Mouse (Mus musculus): Measurements from ENCODE around the gene Gm20518. TPM values are rescaled to one million over a fixed set of nuclear protein-coding genes. Genes with fewer than 3 reads are reported as not detected.

Gm20518 gene
- total and polyA plus RNA-seq, 3 experiments, result 0.35 to 0.53 TPM; not detected in 1

DNA sequence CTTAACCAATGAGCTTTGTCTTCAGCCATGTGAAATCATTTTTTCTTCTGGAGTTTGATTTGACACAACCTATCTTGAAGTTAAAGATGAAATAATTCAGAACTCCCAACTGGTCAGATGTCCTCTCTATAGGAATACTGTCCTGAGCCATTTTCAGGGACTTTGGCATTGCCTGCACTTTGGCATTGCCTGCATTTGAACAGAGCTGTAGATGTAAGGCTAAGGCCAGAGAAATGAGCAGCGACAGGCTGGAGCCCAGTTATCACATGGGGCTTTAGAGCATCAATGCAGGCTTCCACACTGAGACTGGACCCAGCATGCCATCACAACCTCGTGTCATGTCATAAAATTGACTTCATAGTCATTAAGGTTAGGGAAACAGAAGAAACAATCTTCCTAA, 38.2 kb downstream of the Gm20518 start:
- Histone ChIP-seq H3K27ac (ENCODE audit: control insufficient read depth, low read depth, low read length) (no peak overlapping the region), H3K79me2 (ENCODE audit: control insufficient read depth, insufficient read depth, low read length, poor library complexity) (no peaks in the 10 kb centered on the region), H3K27me3 (ENCODE audit: control insufficient read depth in 1 of 2, insufficient read depth in 2 of 2, low read length in 2 of 2) (no peaks in the 10 kb centered on the region), H3K9ac (ENCODE audit: control insufficient read depth, low read depth, low read length, poor library complexity, severe bottlenecking) (no peak overlapping the region), H3K36me3 (ENCODE audit: control insufficient read depth in 1 of 2, insufficient read depth in 2 of 2, low read length in 2 of 2) (peaks cover 6 to 17% of the 10 kb centered on the region in 2 experiments), H3K9me3 (replicated peaks; ENCODE audit: insufficient read depth, low read length) (no peaks in the 10 kb centered on the region), H3K4me3 (ENCODE audit: control insufficient read depth in 1 of 2, insufficient read depth in 1 of 2, low read depth in 2 of 2, low read length in 2 of 2) (no peak overlapping the region), H3K4me1 (ENCODE audit: control insufficient read depth in 1 of 2, insufficient read depth in 2 of 2, low read length in 2 of 2) (peaks cover 2 to 6% of the 10 kb centered on the region in 2 experiments; a peak in 3 of 4 replicates)
- DNase-seq (ENCODE audit: low read depth, low spot score), result no peak
- TF ChIP-seq ZMIZ1 (IDR thresholded peaks at IDR 0.05; ENCODE audit: low read depth, low read length) (no peak), ZNF384 (IDR thresholded peaks at IDR 0.05; ENCODE audit: low read depth, low read length) (no peak), MYC (IDR thresholded peaks at IDR 0.05; ENCODE audit: low read depth, low read length) (no peak), GATA1 (IDR thresholded peaks at IDR 0.05; ENCODE audit: low read depth, low read length) (no peak), POLR2AphosphoS2 (IDR thresholded peaks at IDR 0.05; ENCODE audit: low read length) (no peak), UBTF (IDR thresholded peaks at IDR 0.05; ENCODE audit: borderline replicate concordance, insufficient read depth, low read depth, low read length) (no peak), GABPA (IDR thresholded peaks at IDR 0.05; ENCODE audit: low read depth, low read length) (no peak), ZKSCAN1 (IDR thresholded peaks at IDR 0.05; ENCODE audit: low read depth, low read length) (no peak), EP300 (IDR thresholded peaks at IDR 0.05; ENCODE audit: low read depth in 1 of 2, low read length in 2 of 2) (no peak), MAFK (IDR thresholded peaks at IDR 0.05; ENCODE audit: borderline replicate concordance, low read depth, low read length) (no peak), BHLHE40 (IDR thresholded peaks at IDR 0.05; ENCODE audit: borderline replicate concordance, low read depth, low read length) (no peak), ZC3H11A (IDR thresholded peaks at IDR 0.05; ENCODE audit: low read depth, low read length) (no peak), RAD21 (IDR thresholded peaks at IDR 0.05; ENCODE audit: low read depth, low read length) (no peak), MXI1 (IDR thresholded peaks at IDR 0.05; ENCODE audit: low read depth, low read length) (no peak), JUND (IDR thresholded peaks at IDR 0.05; ENCODE audit: low read depth, low read length) (no peak), ETS1 (IDR thresholded peaks at IDR 0.05; ENCODE audit: low read depth, low read length) (no peak), TCF12 (IDR thresholded peaks at IDR 0.05; ENCODE audit: low read depth, low read length) (no peak)

DNA sequence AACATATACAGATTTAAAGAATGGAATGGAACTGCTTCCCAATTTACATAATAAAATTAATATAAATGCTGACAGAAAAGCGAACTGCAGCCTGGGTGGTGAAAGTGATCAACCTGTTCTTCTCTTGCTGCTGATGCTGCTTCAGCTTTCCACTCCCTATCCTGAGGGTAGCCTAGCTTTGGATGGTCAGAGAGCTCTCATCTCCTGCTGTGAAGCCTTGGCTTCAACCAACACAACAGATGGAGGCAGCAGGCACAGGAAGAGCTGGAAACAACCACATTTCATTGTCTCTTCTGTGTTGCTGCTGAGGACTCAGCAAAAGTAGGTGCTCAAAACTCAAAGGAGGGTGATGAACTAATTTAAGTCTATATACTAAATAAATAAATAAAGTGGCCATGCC, 39.6 kb downstream of the Gm20518 start:
- H3K9ac ChIP-seq (ENCODE audit: control insufficient read depth, low read depth, low read length, poor library complexity, severe bottlenecking), result no peak overlapping the region
- no peaks in the 10 kb centered on the region for H3K79me2 ChIP-seq (ENCODE audit: control insufficient read depth, insufficient read depth, low read length, poor library complexity)
- H3K9me3 ChIP-seq (replicated peaks; ENCODE audit: insufficient read depth, low read length), result no peaks in the 10 kb centered on the region
- TF ChIP-seq GABPA (IDR thresholded peaks at IDR 0.05; ENCODE audit: low read depth, low read length) (no peak), MXI1 (IDR thresholded peaks at IDR 0.05; ENCODE audit: low read depth, low read length) (no peak), BHLHE40 (IDR thresholded peaks at IDR 0.05; ENCODE audit: borderline replicate concordance, low read depth, low read length) (no peak), ZNF384 (IDR thresholded peaks at IDR 0.05; ENCODE audit: low read depth, low read length) (no peak), CHD1 (IDR thresholded peaks at IDR 0.05; ENCODE audit: low read depth, low read length) (no peak), NELFE (IDR thresholded peaks at IDR 0.05; ENCODE audit: low read depth, low read length) (no peak), UBTF (IDR thresholded peaks at IDR 0.05; ENCODE audit: borderline replicate concordance, insufficient read depth, low read depth, low read length) (no peak), E2F4 (IDR thresholded peaks at IDR 0.05; ENCODE audit: borderline replicate concordance, low read depth, low read length) (no peak), RAD21 (IDR thresholded peaks at IDR 0.05; ENCODE audit: low read depth, low read length) (no peak), MAZ (IDR thresholded peaks at IDR 0.05; ENCODE audit: low read depth, low read length) (no peak), TBP (IDR thresholded peaks at IDR 0.05; ENCODE audit: low read depth, low read length) (no peak)
- peaks cover 8 to 13% of the 10 kb centered on the region in 2 experiments for H3K36me3 ChIP-seq (ENCODE audit: control insufficient read depth in 1 of 2, insufficient read depth in 2 of 2, low read length in 2 of 2)
- no peak for DNase-seq (ENCODE audit: low read depth, low spot score)
- no peak overlapping the region for H3K27ac ChIP-seq (ENCODE audit: control insufficient read depth, low read depth, low read length)
- H3K27me3 ChIP-seq (ENCODE audit: control insufficient read depth in 1 of 2, insufficient read depth in 2 of 2, low read length in 2 of 2), result no peaks in the 10 kb centered on the region
- H3K4me3 ChIP-seq (ENCODE audit: control insufficient read depth in 1 of 2, insufficient read depth in 1 of 2, low read depth in 2 of 2, low read length in 2 of 2), result no peak overlapping the region
- peaks cover 2 to 6% of the 10 kb centered on the region in 2 experiments; a peak in 3 of 4 replicates for H3K4me1 ChIP-seq (ENCODE audit: control insufficient read depth in 1 of 2, insufficient read depth in 2 of 2, low read length in 2 of 2)

Measured in MEL (cell line).